Mouse (Mus musculus) olfactory bulb, adult 2 months (tissue): ENCODE data around the gene Lix1l.

ENCODE experiments used
- CTCF ChIP-seq: fragments of 200-500 bp; IDR thresholded peaks from 2 replicates; pipeline ENCODE4 v1.5.1; 2012; ENCODE audit warnings: low read depth, mild to moderate bottlenecking, low read length, moderate library complexity; ENCODE audit not compliant: insufficient read depth
- POLR2A ChIP-seq: fragments of 200-500 bp; IDR thresholded peaks from 2 replicates; pipeline ENCODE4 v1.6.1; 2012; ENCODE audit warnings: mild to moderate bottlenecking, low read depth, low read length, moderate library complexity; ENCODE audit not compliant: insufficient read depth

DNA sequence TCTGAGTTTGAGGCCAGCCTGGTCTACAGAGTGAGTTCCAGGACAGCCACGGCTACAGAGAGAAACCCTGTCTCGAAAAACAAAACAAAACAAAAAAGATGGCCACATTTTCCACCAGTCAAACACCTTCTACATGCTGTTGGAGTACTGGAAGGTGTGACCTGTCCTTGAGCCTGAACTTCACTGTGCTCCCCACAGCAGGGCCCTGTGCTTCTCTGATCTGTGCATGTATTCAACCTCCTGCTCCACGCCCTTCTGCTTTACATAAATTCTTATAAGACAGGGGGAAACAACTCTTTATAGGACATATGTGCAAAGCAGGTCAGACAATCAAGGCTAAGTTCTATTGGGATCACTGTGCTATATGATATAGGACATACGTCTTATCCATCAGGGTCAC, 22.3 kb downstream of the Lix1l start:
- TF ChIP-seq CTCF: no peak
- no peak for TF ChIP-seq POLR2A
